Mouse (Mus musculus) c-Kit-positive CD71-negative TER-119-negative erythroid progenitor cells, embryonic 14.5 days (primary cell): ENCODE data around the gene Hoxd10.

Source experiments
- DNase-seq: peaks from one replicate; pipeline ENCODE4 v3.0.0-alpha.2; 2013; ENCODE audit warnings: low read depth

Gene Hoxd10

DNA sequence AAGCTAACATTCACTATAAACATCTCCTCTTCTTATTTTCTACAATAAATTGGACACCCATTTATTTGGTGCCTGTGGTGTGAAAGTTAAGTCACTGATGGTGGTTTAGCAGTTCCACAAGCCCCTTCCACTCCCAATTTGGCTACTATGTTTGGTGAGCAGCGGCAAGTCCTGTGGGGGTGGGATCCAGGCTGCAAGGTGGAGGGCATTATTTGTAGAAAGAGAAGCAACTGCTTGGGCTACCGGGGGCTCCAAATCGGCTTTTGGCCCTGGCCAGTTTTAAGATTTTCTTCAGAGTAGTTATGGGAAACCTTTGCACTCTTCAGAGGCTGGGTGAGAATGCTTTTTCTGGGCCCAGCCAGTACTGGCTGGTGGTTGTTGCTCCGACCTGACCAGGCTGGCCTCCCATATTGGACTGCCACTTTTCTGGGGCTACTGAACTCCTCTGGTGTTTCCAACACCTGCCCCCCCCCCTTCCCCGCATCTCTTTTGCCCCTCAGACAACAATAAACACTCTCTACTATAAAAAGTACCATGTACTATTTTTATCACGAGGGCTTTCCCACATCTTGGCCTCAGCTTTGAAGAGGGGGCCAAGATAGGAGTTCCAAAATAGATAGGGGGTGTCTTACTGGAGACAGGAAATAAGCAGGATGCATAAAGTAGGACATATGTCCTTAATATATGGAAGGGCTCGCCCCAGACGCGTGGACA is 40.2 kb downstream of the Hoxd10 start:
- no peak for DNase-seq

GRCm38 (mm10) chr2:74732513-74733316 is 41.0 kb downstream of the Hoxd10 start:
- no peak for DNase-seq

GRCm38 (mm10) chr2:74733317-74733661 is 41.6 kb downstream of the Hoxd10 start:
- DNase-seq: no peak

- DNase-seq: no peak
Measured at GRCm38 (mm10) chr2:74733765-74734164, 42.0 kb downstream of the Hoxd10 start.

- no peak for DNase-seq
Measured at GRCm38 (mm10) chr2:74734451-74734850, 42.7 kb downstream of the Hoxd10 start.

GRCm38 (mm10) chr2:74734996-74735811 is 43.5 kb downstream of the Hoxd10 start:
- no peak for DNase-seq

DNA sequence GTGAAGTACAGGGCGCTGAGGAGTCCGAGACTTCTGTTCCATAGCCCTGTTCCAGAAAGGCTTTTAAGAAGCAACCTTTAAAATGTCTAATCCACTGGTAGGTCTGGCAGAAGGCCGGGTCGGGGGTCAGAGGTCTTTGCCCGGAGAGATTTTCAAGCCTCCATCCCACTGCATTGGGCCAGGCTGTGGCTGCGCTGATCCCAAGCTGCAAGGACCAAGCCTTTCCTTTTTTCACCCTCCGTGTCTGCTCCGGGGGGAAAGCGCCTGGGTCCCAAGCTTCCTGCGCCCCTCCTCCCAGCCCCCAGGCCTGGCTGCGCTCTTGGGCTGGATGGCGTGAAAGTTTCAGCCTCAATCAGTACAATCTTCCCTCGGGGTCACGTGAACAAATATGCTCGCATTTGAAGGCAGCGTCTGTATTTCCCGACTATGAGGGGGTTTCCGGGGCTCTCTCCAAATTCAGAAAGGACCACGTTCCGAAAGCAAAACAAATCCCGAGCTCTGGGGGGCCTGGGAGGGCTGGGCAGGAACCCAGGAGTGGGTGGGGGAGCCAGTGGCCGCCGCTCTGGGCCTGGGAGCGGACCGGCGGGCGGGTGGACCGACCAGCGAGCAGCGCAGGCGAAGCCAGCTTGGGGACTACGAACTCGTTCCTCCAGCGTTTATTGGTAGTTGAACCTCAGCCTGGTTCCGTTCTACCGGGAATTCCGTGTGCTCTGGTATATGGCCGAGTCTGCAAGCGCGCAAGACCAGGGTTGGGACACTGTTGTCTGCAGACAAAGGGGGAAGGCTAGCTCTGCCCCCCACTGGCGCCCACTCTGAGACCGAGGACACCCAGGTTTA is 44.3 kb downstream of the Hoxd10 start:
- no peak for DNase-seq

GRCm38 (mm10) chr2:74736688-74737577 is 45.2 kb downstream of the Hoxd10 start:
- DNase-seq: no peak

GRCm38 (mm10) chr2:74737578-74738070 is 45.9 kb downstream of the Hoxd10 start:
- DNase-seq: no peak

- no peak for DNase-seq
Measured at GRCm38 (mm10) chr2:74738623-74739475, 47.1 kb downstream of the Hoxd10 start.

- DNase-seq: no peak
Measured at GRCm38 (mm10) chr2:74739476-74739800, 47.7 kb downstream of the Hoxd10 start.

DNA sequence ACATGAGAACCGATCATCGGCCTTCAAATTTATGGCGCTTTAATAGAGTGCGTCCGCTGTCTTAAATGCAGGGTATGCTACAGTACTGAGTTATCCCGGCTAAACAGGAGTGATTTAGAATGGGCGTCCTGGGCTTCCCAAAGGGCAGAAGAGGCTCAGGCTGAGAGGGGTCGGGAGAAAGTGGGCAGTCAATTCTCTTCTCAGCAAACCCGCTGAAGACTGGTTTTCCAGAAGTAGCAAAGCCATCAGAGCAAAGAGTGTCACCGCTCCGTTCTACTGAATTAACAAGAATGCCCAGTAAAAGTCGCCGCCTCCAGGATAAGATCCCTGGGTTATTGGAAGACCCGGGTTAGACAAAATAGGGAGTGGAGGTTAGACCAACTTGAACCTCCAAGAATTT is 48.1 kb downstream of the Hoxd10 start:
- DNase-seq: no peak

- no peak for DNase-seq
Measured at GRCm38 (mm10) chr2:74740311-74741091, 48.8 kb downstream of the Hoxd10 start.

DNA sequence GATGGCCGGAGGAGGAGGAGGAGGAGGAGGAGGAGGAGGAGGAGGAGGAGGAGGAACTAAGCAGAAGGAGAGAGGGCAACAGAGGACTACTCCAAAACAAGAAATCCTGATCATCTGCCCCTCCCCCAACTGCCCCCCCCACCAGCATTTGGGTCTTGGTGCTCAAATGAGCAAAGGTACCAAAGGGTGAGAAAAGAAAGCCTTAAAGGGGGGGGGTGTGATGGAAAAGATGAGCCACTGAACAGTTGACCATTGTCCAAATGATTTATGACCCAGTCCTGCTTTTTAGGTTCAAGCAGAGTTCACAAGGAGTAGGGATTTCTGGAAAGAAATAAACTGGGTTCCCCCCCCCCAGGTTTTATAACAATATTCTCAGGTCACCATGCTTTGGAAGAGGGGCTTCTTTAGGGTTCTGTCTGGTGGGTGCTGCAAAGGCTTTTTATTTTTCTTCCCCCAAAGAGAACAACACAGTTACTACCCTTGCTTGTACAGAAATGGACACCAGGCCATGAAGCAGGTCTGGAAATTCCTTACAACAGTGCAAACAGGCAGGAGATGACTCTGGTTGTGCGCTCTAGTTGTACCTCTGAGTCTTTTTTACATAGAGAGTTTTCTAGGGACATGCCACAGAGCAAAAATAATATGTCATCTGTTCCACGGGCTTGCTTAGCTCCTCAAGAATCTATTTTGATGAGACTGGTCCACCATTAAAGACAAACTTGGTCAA is 49.7 kb downstream of the Hoxd10 start:
- DNase-seq: no peak

GRCm38 (mm10) chr2:74741979-74742277 is 50.2 kb downstream of the Hoxd10 start:
- no peak for DNase-seq
